8 mouse cellular contexts compared by ENCODE assay signal in genomic region chr14:16248603-16249157, GRCm38 (mm10). TPM values are rescaled to one million over a fixed set of nuclear protein-coding genes. Genes with fewer than 3 reads are reported as not detected.
DNase-seq lines count a peak whose midpoint lies in the region; ATAC-seq and TF ChIP-seq lines count a peak whose summit lies in the region.

No protein-coding gene starts in this region.

- H3K4me3 ChIP-seq in heart, adult 2 months: peak overlapping the region; percentile 81
- peak overlapping the region; percentile 73 for H3K4me3 ChIP-seq in forebrain, embryonic 10.5 days
- peak overlapping the region; percentile 77 for H3K4me3 ChIP-seq in liver, embryonic 12.5 days

- TF ChIP-seq POLR2A in heart, adult 2 months (IDR thresholded peaks at IDR 0.05; ENCODE audit: insufficient read depth, low read depth, low read length): no peak

- no peak for ATAC-seq in liver, embryonic 12.5 days

- 9% methylated on average over 9 of the region's 9 CpGs for WGBS in heart, adult 2 months
- WGBS in forebrain, embryonic 10.5 days: 18% methylated on average over 9 of the region's 9 CpGs
- 9% methylated on average over 9 of the region's 9 CpGs for WGBS in liver, embryonic 12.5 days (ENCODE audit: insufficient replicate concordance)

- H3K27ac ChIP-seq in heart, adult 2 months: peak overlapping the region; percentile 99
- peak overlapping the region; percentile 97 for H3K27ac ChIP-seq in forebrain, embryonic 10.5 days
- peak overlapping the region; percentile 92 for H3K27ac ChIP-seq in liver, embryonic 12.5 days

- intact Hi-C loops in heart, adult 2 months (cut with DNase I): loop anchor here (2.0 kb wide), 1 partner anchor 116 kb away; the partner anchor contains the start of gene Top2b
- intact Hi-C loops in heart, postnatal 14 days (cut with DNase I): loop anchor here (2.0 to 10.0 kb wide), 2 partner anchors 66 to 116 kb away; partner anchors contain the start of gene Top2b

- no peaks in the 10 kb centered on the region for H3K79me2 ChIP-seq in heart, adult 2 months (replicated peaks; ENCODE audit: control insufficient read depth, insufficient read depth, low read length)

- TF ChIP-seq EP300 in heart, adult 2 months (IDR thresholded peaks at IDR 0.05; ENCODE audit: insufficient read depth, low read depth, low read length): no peak

- DNase-seq in heart, adult 2 months: no peak
- DNase-seq in heart, postnatal 14 days: no peak
- peak; percentile 17 for DNase-seq in 3T3-L1 (ENCODE audit: low read depth, low spot score)
- DNase-seq in forebrain, embryonic 10.5 days (ENCODE audit: extremely low spot score, low spot score): no peak
- no peak for DNase-seq in B cell, adult 2 months
- no peak for DNase-seq in retina, embryonic 14.5 days (ENCODE audit: low spot score)
- DNase-seq in kidney, adult 18-20 months: no peak

- H3K36me3 ChIP-seq in heart, adult 2 months (ENCODE audit: control insufficient read depth, insufficient read depth, low read length): peaks cover 13% of the 10 kb centered on the region
- no peaks in the 10 kb centered on the region for H3K36me3 ChIP-seq in forebrain, embryonic 10.5 days (replicated peaks)
- H3K36me3 ChIP-seq in liver, embryonic 12.5 days: no peaks in the 10 kb centered on the region

- no peaks in the 10 kb centered on the region for H3K27me3 ChIP-seq in heart, adult 2 months (ENCODE audit: control insufficient read depth, insufficient read depth, low read length)
- H3K27me3 ChIP-seq in forebrain, embryonic 10.5 days (ENCODE audit: poor library complexity, severe bottlenecking): no peaks in the 10 kb centered on the region
- H3K27me3 ChIP-seq in liver, embryonic 12.5 days (replicated peaks): no peaks in the 10 kb centered on the region

- H3K9ac ChIP-seq in heart, adult 2 months (ENCODE audit: low read depth, low read length): peak overlapping the region; percentile 50
- peak overlapping the region; percentile 87 for H3K9ac ChIP-seq in liver, embryonic 12.5 days

- no peaks in the 10 kb centered on the region for H3K9me3 ChIP-seq in forebrain, embryonic 10.5 days
- no peaks in the 10 kb centered on the region for H3K9me3 ChIP-seq in liver, embryonic 12.5 days (replicated peaks)

- peak overlapping the region; percentile 88 for H3K4me2 ChIP-seq in liver, embryonic 12.5 days

- no peaks in the 10 kb centered on the region; the same call in 1 of the 2 replicates for H3K4me1 ChIP-seq in heart, adult 2 months (ENCODE audit: control insufficient read depth, insufficient read depth, low read length)
- peaks cover 24% of the 10 kb centered on the region for H3K4me1 ChIP-seq in forebrain, embryonic 10.5 days
- H3K4me1 ChIP-seq in liver, embryonic 12.5 days: peaks cover 74% of the 10 kb centered on the region

- no peak for TF ChIP-seq CTCF in heart, adult 2 months (IDR thresholded peaks at IDR 0.05)

RNA-seq across cellular contexts. Expression of gene Ngly1, which starts 0.4 kb away (rescaled TPM):
- 10 to 100 TPM; 30.7 to 31.2 TPM for total RNA-seq in heart, adult 2 months (2021)
- 19.2 and 22.6 TPM in 2 replicates for polyA plus RNA-seq in heart, adult 2 months (2012; rRNA removed)
- 10 to 100 TPM; 36.7 to 37.6 TPM for total RNA-seq in heart, postnatal 14 days (2021)
- polyA plus RNA-seq in forebrain, embryonic 10.5 days (2016; fragmentation: Nextera tagmentation; extraction: Ambion mirVana): 17.8 and 18.0 TPM in 2 replicates
- polyA plus RNA-seq in liver, embryonic 12.5 days (2016; fragmentation: Nextera tagmentation; extraction: Ambion mirVana): 22.0 and 23.0 TPM in 2 replicates

RNA-seq across cellular contexts. Expression of gene Oxsm, which starts 0.9 kb away (rescaled TPM):
- total RNA-seq in heart, adult 2 months (2021): 10 to 100 TPM; 19.5 to 23.0 TPM
- polyA plus RNA-seq in heart, adult 2 months (2012; rRNA removed): 12.7 and 22.2 TPM in 2 replicates
- total RNA-seq in heart, postnatal 14 days (2021): 10 to 100 TPM; 18.7 to 18.8 TPM
- 1.3 and 1.6 TPM in 2 replicates for polyA plus RNA-seq in forebrain, embryonic 10.5 days (2016; fragmentation: Nextera tagmentation; extraction: Ambion mirVana)
- 1.7 and 1.9 TPM in 2 replicates for polyA plus RNA-seq in liver, embryonic 12.5 days (2016; fragmentation: Nextera tagmentation; extraction: Ambion mirVana)
